Comparison of ENCODE assay signal across 8 mouse cellular contexts in the genomic region with DNA sequence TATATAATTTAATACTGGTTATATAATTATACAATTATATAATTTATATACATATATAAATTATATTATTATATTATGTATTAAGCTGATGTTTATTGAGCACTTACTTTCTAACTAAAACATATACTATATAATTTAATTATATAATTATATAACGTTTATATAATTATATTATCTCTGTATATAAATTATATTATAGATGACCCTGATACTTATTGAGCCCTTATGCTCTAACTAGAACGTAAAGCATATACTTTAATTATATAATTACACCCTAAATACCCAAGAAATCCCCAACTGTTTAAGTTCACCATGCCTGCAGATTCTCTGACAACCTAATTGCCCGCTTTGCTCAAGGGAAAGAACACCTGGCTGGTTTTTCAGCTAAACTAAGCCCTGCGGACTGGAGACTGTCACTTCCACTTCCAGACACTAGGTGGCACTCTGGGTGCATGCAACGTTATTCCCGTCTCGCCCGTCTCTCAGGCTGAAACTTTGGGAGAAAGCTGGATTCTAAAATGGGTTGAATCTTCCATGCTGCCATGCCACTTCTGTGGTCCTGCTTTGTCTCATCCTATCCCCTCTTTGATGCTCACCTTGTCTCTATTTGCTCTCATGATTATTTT.
A peak's percentile ranks its signal among the peaks of the same experiment; 100 is the strongest.
DNase-seq lines count a peak whose midpoint lies in the region; ATAC-seq and TF ChIP-seq lines count a peak whose summit lies in the region.
"Had no signal": no experiment of that assay in that cellular context is flagged by ENCODE, and none has a peak within 500 bp of the region (broad histone marks: within the 10 kb centered on the region; RNA-seq: fewer than 3 reads in every experiment).

No protein-coding gene starts in this region.

- no peaks in the 10 kb centered on the region for H3K36me3 ChIP-seq in MEL (ENCODE audit: control insufficient read depth in 1 of 2, insufficient read depth in 2 of 2, low read length in 2 of 2)
- no peaks in the 10 kb centered on the region for H3K36me3 ChIP-seq in heart, postnatal 0 days (replicated peaks; ENCODE audit: control insufficient read depth, insufficient read depth, low read length)
- H3K36me3 ChIP-seq in lung, postnatal 0 days (ENCODE audit: insufficient read depth, low read length): no peaks in the 10 kb centered on the region

- no peaks in the 10 kb centered on the region for H3K4me1 ChIP-seq in MEL (ENCODE audit: control insufficient read depth in 1 of 2, insufficient read depth in 2 of 2, low read length in 2 of 2)
- H3K4me1 ChIP-seq in heart, postnatal 0 days (ENCODE audit: control insufficient read depth, insufficient read depth): no peaks in the 10 kb centered on the region
- H3K4me1 ChIP-seq in lung, postnatal 0 days (ENCODE audit: insufficient read depth, low read depth, low read length): no peaks in the 10 kb centered on the region

- no peak overlapping the region for H3K4me3 ChIP-seq in MEL (ENCODE audit: control insufficient read depth in 1 of 2, insufficient read depth in 1 of 2, low read depth in 2 of 2, low read length in 2 of 2)
- H3K4me3 ChIP-seq in heart, postnatal 0 days (ENCODE audit: low read depth, low read length): no peak overlapping the region
- H3K4me3 ChIP-seq in lung, postnatal 0 days (ENCODE audit: low read depth, low read length): no peak overlapping the region

- no peaks in the 10 kb centered on the region for H3K27me3 ChIP-seq in MEL (ENCODE audit: control insufficient read depth in 1 of 2, insufficient read depth in 2 of 2, low read length in 2 of 2)
- H3K27me3 ChIP-seq in heart, postnatal 0 days (ENCODE audit: control insufficient read depth, insufficient read depth, low read length): no peaks in the 10 kb centered on the region
- no peaks in the 10 kb centered on the region for H3K27me3 ChIP-seq in lung, postnatal 0 days (replicated peaks; ENCODE audit: insufficient read depth, low read length)

- DNase-seq in MEL (ENCODE audit: low read depth, low spot score): peak; percentile 43
- DNase-seq in adrenal gland, adult 8-10 months: peak; percentile 12
- peak; percentile 62 for DNase-seq in embryo, embryonic 11.5 days (ENCODE audit: low read depth, low spot score)
- peak; percentile 44 for DNase-seq in heart, postnatal 0 days (ENCODE audit: low spot score)
- DNase-seq in layer of hippocampus, adult 18-20 months (ENCODE audit: low spot score in 2 of 2): peak; percentile 58 to 88
- DNase-seq in lung, postnatal 0 days (ENCODE audit: low spot score): peak; percentile 56
- DNase-seq in right cerebral cortex, postnatal 4 days: peak; percentile 89

- no peak for TF ChIP-seq POLR2A in MEL (IDR thresholded peaks at IDR 0.05; ENCODE audit: control insufficient read depth in 1 of 2, insufficient read depth in 1 of 2, low read depth in 1 of 2, low read length in 2 of 2, poor library complexity in 1 of 2)

- H3K9ac ChIP-seq in MEL (ENCODE audit: control insufficient read depth, low read depth, low read length, poor library complexity, severe bottlenecking): no peak overlapping the region
- H3K9ac ChIP-seq in heart, postnatal 0 days (replicated peaks; ENCODE audit: low read depth, low read length): no peak overlapping the region
- no peak overlapping the region for H3K9ac ChIP-seq in lung, postnatal 0 days (replicated peaks; ENCODE audit: low read depth)

- no peaks in the 10 kb centered on the region for H3K79me2 ChIP-seq in MEL (ENCODE audit: control insufficient read depth, insufficient read depth, low read length, poor library complexity)

- TF ChIP-seq EP300 in MEL (IDR thresholded peaks at IDR 0.05; ENCODE audit: low read depth in 1 of 2, low read length in 2 of 2): no peak
- TF ChIP-seq EP300 in heart, postnatal 0 days (IDR thresholded peaks at IDR 0.05; ENCODE audit: low read depth): no peak
- no peak for TF ChIP-seq EP300 in lung, postnatal 0 days (IDR thresholded peaks at IDR 0.05)

- no peak overlapping the region for H3K4me2 ChIP-seq in heart, postnatal 0 days (ENCODE audit: low read depth, low read length)
- no peak overlapping the region for H3K4me2 ChIP-seq in lung, postnatal 0 days (replicated peaks; ENCODE audit: low read depth, low read length)

- peak; percentile 77 for TF ChIP-seq RAD21 in MEL (IDR thresholded peaks at IDR 0.05; ENCODE audit: low read depth, low read length)

- TF ChIP-seq CTCF in MEL (IDR thresholded peaks at IDR 0.05 in 2 of 3, conservative IDR thresholded peaks at IDR 0.05 in 1 of 3; ENCODE audit: control insufficient read depth in 1 of 3, insufficient read depth in 1 of 3, low read depth in 2 of 3, low read length in 3 of 3, poor library complexity in 1 of 3, severe bottlenecking in 1 of 3): peak; percentile 73 to 85 (median 81)
- peak; percentile 93 for TF ChIP-seq CTCF in heart, postnatal 0 days (IDR thresholded peaks at IDR 0.05; ENCODE audit: low read depth)
- TF ChIP-seq CTCF in lung, postnatal 0 days (IDR thresholded peaks at IDR 0.05): peak; percentile 95

- H3K27ac ChIP-seq in MEL (ENCODE audit: control insufficient read depth, low read depth, low read length): no peak overlapping the region
- no peak overlapping the region for H3K27ac ChIP-seq in heart, postnatal 0 days (ENCODE audit: low read depth)
- H3K27ac ChIP-seq in lung, postnatal 0 days (ENCODE audit: low read length): no peak overlapping the region
- H3K27ac ChIP-seq: macrophage had no signal

- no peak for ATAC-seq in heart, postnatal 0 days (ENCODE audit: insufficient read depth, low read depth)
- no peak for ATAC-seq in lung, postnatal 0 days

- WGBS in heart, postnatal 0 days: 9% methylated on average over 8 of the region's 8 CpGs
- WGBS in lung, postnatal 0 days: 12% methylated on average over 8 of the region's 8 CpGs

- no peaks in the 10 kb centered on the region for H3K9me3 ChIP-seq in MEL (replicated peaks; ENCODE audit: insufficient read depth, low read length)
- H3K9me3 ChIP-seq in heart, postnatal 0 days (replicated peaks; ENCODE audit: control insufficient read depth, low read length): no peaks in the 10 kb centered on the region
- no peaks in the 10 kb centered on the region for H3K9me3 ChIP-seq in lung, postnatal 0 days (ENCODE audit: low read length)

TF ChIP-seq in MEL, 35 proteins besides CTCF, POLR2A, EP300 and RAD21:
- peak; percentile 46; the same call in 1 of the 2 replicates for TF ChIP-seq ZC3H11A (IDR thresholded peaks at IDR 0.05; ENCODE audit: low read depth, low read length)
- TF ChIP-seq KAT2A (conservative IDR thresholded peaks at IDR 0.05; ENCODE audit: low read depth, low read length): no peak
- peak; percentile 69 for TF ChIP-seq SMC3 (IDR thresholded peaks at IDR 0.05; ENCODE audit: low read depth, low read length)
- TF ChIP-seq E2F4 (IDR thresholded peaks at IDR 0.05; ENCODE audit: borderline replicate concordance, low read depth, low read length): no peak
- TF ChIP-seq MAX (IDR thresholded peaks at IDR 0.05; ENCODE audit: low read length): no peak
TF ChIP-seq in MEL: peak in this region for 2.

Comparison
In these comparisons a context has a peak if more than half of its experiments do, and no peak if none do; other contexts are left out.
1. DNase-seq: peak in every context shown above with its lines; median percentile 89 in right cerebral cortex, postnatal 4 days; 73 in layer of hippocampus, adult 18-20 months; 62 in embryo, embryonic 11.5 days; 56 in lung, postnatal 0 days; 44 in heart, postnatal 0 days; 43 in MEL; 12 in adrenal gland, adult 8-10 months.